Mouse (Mus musculus) heart, embryonic 11.5 days (tissue): ENCODE results near the gene Gprin2. TPM values are rescaled to one million over a fixed set of nuclear protein-coding genes. Genes with fewer than 3 reads are reported as not detected.

Experiments
- ATAC-seq: fragments of 200-750 bp; cut with Nextera tagmentation; replicated peaks from 2 replicates; pipeline ENCODE4 v1.8.0; 2017; ENCODE audit warnings: moderate library complexity; ENCODE audit not compliant: insufficient number of reproducible peaks, low FRiP score, low TSS enrichment
- H3K27ac ChIP-seq: fragments of 300-500 bp; sonication (generic); 2 replicates; pipeline ENCODE4 v1.5.1; 2014; ENCODE audit warnings: mild to moderate bottlenecking, low read depth, low read length
- H3K27me3 ChIP-seq: fragments of 300-500 bp; sonication (generic); 2 replicates; pipeline ENCODE4 v1.6.1; 2014; ENCODE audit warnings: mild to moderate bottlenecking, low read length, mixed read lengths; ENCODE audit not compliant: control insufficient read depth, insufficient read depth
- H3K36me3 ChIP-seq: fragments of 300-500 bp; sonication (generic); 2 replicates; pipeline ENCODE4 v1.6.1; 2014; ENCODE audit warnings: mild to moderate bottlenecking, low read length, moderate library complexity, mixed read lengths; ENCODE audit not compliant: control insufficient read depth, insufficient read depth
- H3K4me1 ChIP-seq: fragments of 300-500 bp; sonication (generic); 2 replicates; pipeline ENCODE4 v1.6.1; 2014; ENCODE audit warnings: low read length; ENCODE audit not compliant: control insufficient read depth, insufficient read depth
- H3K4me2 ChIP-seq: fragments of 300-500 bp; sonication (generic); 2 replicates; pipeline ENCODE4 v1.6.1; 2014; ENCODE audit warnings: mild to moderate bottlenecking, moderate library complexity
- H3K4me3 ChIP-seq: fragments of 300-500 bp; sonication (generic); 2 replicates; pipeline ENCODE4 v1.5.1; 2014; ENCODE audit warnings: low read depth, low read length
- H3K9ac ChIP-seq: fragments of 300-500 bp; sonication (generic); 2 replicates; pipeline ENCODE4 v1.6.1; 2014; ENCODE audit warnings: mild to moderate bottlenecking, low read depth, low read length, moderate library complexity
- H3K9me3 ChIP-seq: fragments of 300-500 bp; sonication (generic); replicated peaks from 2 replicates; pipeline ENCODE4 v1.6.1; 2016; ENCODE audit warnings: low read length; ENCODE audit not compliant: control insufficient read depth
- WGBS: fragments of 180-500 bp; shearing (Covaris S2); extraction: QIAGEN DNeasy Blood & Tissue Kit; methylation state at CpG from one replicate; pipeline ENCODE4 v1.1.7; 2014; ENCODE audit not compliant: insufficient replicate concordance; 5-methylcytosine and 5-hydroxymethylcytosine counted together
- polyA plus RNA-seq: library from polyadenylated mRNA; unstranded; fragments of >200 nt; fragmentation: Nextera tagmentation; extraction: Ambion mirVana; gene quantifications from 2 replicates; pipeline ENCODE4 v1.2.1, GENCODE M21; 2014

Gene Gprin2
- polyA plus RNA-seq, 1 experiment from 2014 or later: 0.04 TPM

GRCm38 (mm10) chr14:34215451-34216127 lies 14.1 kb upstream of the Gprin2 start:
- no peak overlapping the region for H3K4me3 ChIP-seq
- H3K27ac ChIP-seq: 0 out of 2 replicates have a peak overlapping the region, but pooled peaks have one; percentile 22
- H3K9me3 ChIP-seq: no peaks in the 10 kb centered on the region
- H3K36me3 ChIP-seq: no peaks in the 10 kb centered on the region
- H3K27me3 ChIP-seq: peaks cover 24% of the 10 kb centered on the region
- peak; percentile 59; the same call in 1 of the 2 replicates for ATAC-seq
- WGBS: 59% methylated on average over 6 of the region's 6 CpGs
- H3K4me1 ChIP-seq: peaks cover 4% of the 10 kb centered on the region; the same call in 1 of the 2 replicates
- H3K4me2 ChIP-seq: no peak overlapping the region
- no peak overlapping the region for H3K9ac ChIP-seq

DNA sequence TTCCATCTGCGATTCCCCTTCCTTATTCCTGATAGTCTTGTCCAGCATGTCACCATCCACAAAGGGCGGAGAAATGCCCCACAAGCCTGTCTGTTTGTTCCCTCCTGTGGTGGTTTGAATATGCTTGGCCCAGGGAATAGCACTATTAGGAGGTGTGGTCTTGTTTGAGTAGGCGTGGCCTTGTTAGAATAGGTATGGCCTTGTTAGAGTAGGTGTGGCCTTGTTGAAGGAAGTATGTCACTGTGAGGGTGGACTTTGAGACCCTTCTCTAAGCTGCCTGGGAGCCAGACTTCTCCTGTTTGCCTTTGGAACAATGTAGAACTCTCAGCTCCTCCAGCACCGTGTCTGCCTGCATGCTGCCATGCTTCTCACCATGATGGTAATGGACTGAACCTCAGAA lies 8.5 kb upstream of the Gprin2 start:
- Histone ChIP-seq H3K27me3 (no peaks in the 10 kb centered on the region), H3K4me3 (no peak overlapping the region), H3K9ac (no peak overlapping the region), H3K4me2 (no peak overlapping the region), H3K27ac (no peak overlapping the region), H3K9me3 (no peaks in the 10 kb centered on the region), H3K36me3 (no peaks in the 10 kb centered on the region), H3K4me1 (no peaks in the 10 kb centered on the region)
- no peak for ATAC-seq
- 82% methylated on average over 4 of the region's 4 CpGs for WGBS

GRCm38 (mm10) chr14:34209080-34209479 lies 7.6 kb upstream of the Gprin2 start:
- Histone ChIP-seq H3K36me3 (no peaks in the 10 kb centered on the region), H3K4me1 (no peaks in the 10 kb centered on the region), H3K9me3 (no peaks in the 10 kb centered on the region), H3K4me3 (no peak overlapping the region), H3K9ac (no peak overlapping the region), H3K27me3 (0 out of 2 replicates have a peak, but pooled peaks cover under 1% of the 10 kb centered on the region), H3K27ac (no peak overlapping the region), H3K4me2 (no peak overlapping the region)
- ATAC-seq: no peak
- 60% methylated on average over 4 of the region's 4 CpGs for WGBS

- 49% methylated on average over 2 of the region's 2 CpGs for WGBS
- Histone ChIP-seq H3K9ac (no peak overlapping the region), H3K4me2 (no peak overlapping the region), H3K27ac (no peak overlapping the region), H3K4me1 (no peaks in the 10 kb centered on the region), H3K27me3 (peaks cover 5% of the 10 kb centered on the region; the same call in 1 of the 2 replicates), H3K9me3 (no peaks in the 10 kb centered on the region), H3K4me3 (no peak overlapping the region), H3K36me3 (no peaks in the 10 kb centered on the region)
- no peak for ATAC-seq
These were observed 7.2 kb upstream of the Gprin2 start for GRCm38 (mm10) chr14:34208651-34209050.

DNA sequence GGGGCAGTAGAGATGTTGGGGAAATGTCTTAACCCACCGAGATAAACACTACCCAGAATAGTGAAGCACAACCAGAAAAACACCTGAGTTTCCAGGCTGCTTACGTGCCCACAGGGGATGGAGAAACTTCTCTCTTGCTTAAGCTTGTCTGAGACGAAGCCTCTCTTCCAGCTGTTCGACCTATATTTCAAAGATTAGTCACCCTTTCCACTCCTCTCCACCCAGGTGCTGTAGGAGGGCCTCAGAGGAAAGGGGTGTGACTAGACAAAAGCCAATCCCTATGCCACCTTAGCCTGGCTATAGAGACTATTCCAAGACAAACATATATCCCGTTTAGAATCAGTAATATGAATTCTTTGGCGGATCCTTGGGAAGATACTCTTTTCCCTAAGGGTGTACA lies 6.5 kb upstream of the Gprin2 start:
- 71% methylated on average over 6 of the region's 6 CpGs for WGBS
- Histone ChIP-seq H3K36me3 (no peaks in the 10 kb centered on the region), H3K4me2 (no peak overlapping the region), H3K27me3 (peaks cover 8% of the 10 kb centered on the region; the same call in 1 of the 2 replicates), H3K4me1 (no peaks in the 10 kb centered on the region), H3K9ac (no peak overlapping the region), H3K4me3 (no peak overlapping the region), H3K27ac (no peak overlapping the region), H3K9me3 (no peaks in the 10 kb centered on the region)
- no peak for ATAC-seq

GRCm38 (mm10) chr14:34200738-34201230 lies 669 bp downstream of the Gprin2 start:
- H3K4me2 ChIP-seq: peak overlapping the region; percentile 98
- 5% methylated on average over 19 of the region's 19 CpGs for WGBS

GRCm38 (mm10) chr14:34196706-34197105 lies 4.7 kb downstream of the Gprin2 start:
- H3K9ac ChIP-seq: no peak overlapping the region
- no peaks in the 10 kb centered on the region for H3K4me1 ChIP-seq
- H3K36me3 ChIP-seq: no peaks in the 10 kb centered on the region
- H3K27me3 ChIP-seq: peaks cover 13% of the 10 kb centered on the region
- no peak overlapping the region for H3K4me2 ChIP-seq
- H3K4me3 ChIP-seq: no peak overlapping the region
- no peaks in the 10 kb centered on the region for H3K9me3 ChIP-seq
- H3K27ac ChIP-seq: no peak overlapping the region
- 48% methylated on average over 4 of the region's 4 CpGs for WGBS
- no peak for ATAC-seq

More at GRCm38 (mm10) chr14:34200738-34201230, 669 bp downstream of the Gprin2 start:
- no peaks in the 10 kb centered on the region for H3K9me3 ChIP-seq
- H3K36me3 ChIP-seq: no peaks in the 10 kb centered on the region
- no peaks in the 10 kb centered on the region for H3K4me1 ChIP-seq
- peaks cover 25% of the 10 kb centered on the region for H3K27me3 ChIP-seq
- ATAC-seq: peak; percentile 53
- peak overlapping the region; percentile 75 for H3K4me3 ChIP-seq
- peak overlapping the region; percentile 64; the same call in 1 of the 2 replicates for H3K9ac ChIP-seq
- no peak overlapping the region for H3K27ac ChIP-seq

GRCm38 (mm10) chr14:34195466-34195865 lies 6.0 kb downstream of the Gprin2 start:
- H3K4me2 ChIP-seq: no peak overlapping the region
- no peak for ATAC-seq
- no peak overlapping the region for H3K9ac ChIP-seq
- H3K4me3 ChIP-seq: no peak overlapping the region
- H3K9me3 ChIP-seq: no peaks in the 10 kb centered on the region
- H3K27me3 ChIP-seq: peaks cover 11% of the 10 kb centered on the region; the same call in 1 of the 2 replicates
- H3K27ac ChIP-seq: no peak overlapping the region
- H3K4me1 ChIP-seq: no peaks in the 10 kb centered on the region
- no peaks in the 10 kb centered on the region for H3K36me3 ChIP-seq
- WGBS: 80% methylated on average over 15 of the region's 15 CpGs

GRCm38 (mm10) chr14:34193879-34194278 lies 7.6 kb downstream of the Gprin2 start:
- no peaks in the 10 kb centered on the region for H3K4me1 ChIP-seq
- no peak overlapping the region for H3K4me3 ChIP-seq
- H3K9ac ChIP-seq: no peak overlapping the region
- WGBS: 71% methylated on average over 4 of the region's 4 CpGs
- no peak overlapping the region for H3K4me2 ChIP-seq
- no peak for ATAC-seq
- no peaks in the 10 kb centered on the region for H3K36me3 ChIP-seq
- no peaks in the 10 kb centered on the region for H3K9me3 ChIP-seq
- H3K27ac ChIP-seq: no peak overlapping the region
- H3K27me3 ChIP-seq: 0 out of 2 replicates have a peak, but pooled peaks cover 6% of the 10 kb centered on the region
